Mouse (Mus musculus): ENCODE data around the gene Wdr86.
A peak's percentile ranks its signal among the peaks of the same experiment; 100 is the strongest.

Gene Wdr86

GRCm38 (mm10) chr5:24741172-24741885 lies 10.8 kb upstream of the Wdr86 start:
- no peak for TF ChIP-seq GATA4 (IDR thresholded peaks at IDR 0.05; ENCODE audit: insufficient replicate concordance, low read length)

- TF ChIP-seq GATA4 (IDR thresholded peaks at IDR 0.05; ENCODE audit: insufficient replicate concordance, low read length), result peak; percentile 30; the same call in 1 of the 2 replicates
Observed at GRCm38 (mm10) chr5:24739141-24739753, 8.7 kb upstream of the Wdr86 start.

GRCm38 (mm10) chr5:24738517-24738916 lies 8.0 kb upstream of the Wdr86 start:
- TF ChIP-seq GATA4 (IDR thresholded peaks at IDR 0.05; ENCODE audit: insufficient replicate concordance, low read length), result no peak

GRCm38 (mm10) chr5:24737595-24737994 lies 7.1 kb upstream of the Wdr86 start:
- TF ChIP-seq GATA4 (IDR thresholded peaks at IDR 0.05; ENCODE audit: insufficient replicate concordance, low read length), result no peak

- TF ChIP-seq GATA4 (IDR thresholded peaks at IDR 0.05; ENCODE audit: insufficient replicate concordance, low read length), result no peak
Observed at GRCm38 (mm10) chr5:24733771-24734426, 3.4 kb upstream of the Wdr86 start.

GRCm38 (mm10) chr5:24733134-24733533 lies 2.6 kb upstream of the Wdr86 start:
- TF ChIP-seq GATA4 (IDR thresholded peaks at IDR 0.05; ENCODE audit: insufficient replicate concordance, low read length), result no peak

- TF ChIP-seq GATA4 (IDR thresholded peaks at IDR 0.05; ENCODE audit: insufficient replicate concordance, low read length), result no peak
Observed at GRCm38 (mm10) chr5:24730986-24731385, 459 bp upstream of the Wdr86 start.

- TF ChIP-seq GATA4 (IDR thresholded peaks at IDR 0.05; ENCODE audit: insufficient replicate concordance, low read length), result no peak
Observed at GRCm38 (mm10) chr5:24729797-24730487, 585 bp downstream of the Wdr86 start.

GRCm38 (mm10) chr5:24726901-24727836 lies 3.4 kb downstream of the Wdr86 start:
- no peak for TF ChIP-seq GATA4 (IDR thresholded peaks at IDR 0.05; ENCODE audit: insufficient replicate concordance, low read length)

GRCm38 (mm10) chr5:24725897-24726296 lies 4.6 kb downstream of the Wdr86 start:
- TF ChIP-seq GATA4 (IDR thresholded peaks at IDR 0.05; ENCODE audit: insufficient replicate concordance, low read length), result no peak

- TF ChIP-seq GATA4 (IDR thresholded peaks at IDR 0.05; ENCODE audit: insufficient replicate concordance, low read length), result no peak
Observed at GRCm38 (mm10) chr5:24724805-24725204, 5.7 kb downstream of the Wdr86 start.

GRCm38 (mm10) chr5:24724270-24724634 lies 6.3 kb downstream of the Wdr86 start:
- no peak for TF ChIP-seq GATA4 (IDR thresholded peaks at IDR 0.05; ENCODE audit: insufficient replicate concordance, low read length)

- TF ChIP-seq GATA4 (IDR thresholded peaks at IDR 0.05; ENCODE audit: insufficient replicate concordance, low read length), result no peak
Observed at GRCm38 (mm10) chr5:24723527-24724269, 6.8 kb downstream of the Wdr86 start.

GRCm38 (mm10) chr5:24719852-24720251 lies 10.7 kb downstream of the Wdr86 start:
- no peak for TF ChIP-seq GATA4 (IDR thresholded peaks at IDR 0.05; ENCODE audit: insufficient replicate concordance, low read length)

Measured in liver, adult (tissue).